Mouse (Mus musculus) spleen, adult 2 months (tissue): ENCODE data around the gene Smox. TPM values are rescaled to one million over a fixed set of nuclear protein-coding genes. Genes with fewer than 3 reads are reported as not detected.
A peak's percentile ranks its signal among the peaks of the same experiment; 100 is the strongest.

Experiments used
- DNase-seq, 2 experiments: peaks; one replicate each; pipeline versions ENCODE4 v3.0.0 to v3.0.0-alpha.2; 2012 to 2021; ENCODE audit warnings: low spot score in 2 of 2, low read depth in 1 of 2
- H3K27ac ChIP-seq: fragments of 200-500 bp; 2 replicates; pipeline ENCODE4 v1.5.1; 2012; ENCODE audit warnings: low read length, inconsistent platforms; ENCODE audit not compliant: insufficient read depth
- H3K27me3 ChIP-seq: fragments of 200-500 bp; 2 replicates; pipeline ENCODE4 v1.6.1; 2012; ENCODE audit warnings: mild to moderate bottlenecking, moderate library complexity, low read length, inconsistent platforms; ENCODE audit not compliant: control insufficient read depth, insufficient read depth
- H3K36me3 ChIP-seq: fragments of 200-500 bp; 2 replicates; pipeline ENCODE4 v1.6.1; 2012; ENCODE audit warnings: mild to moderate bottlenecking, low read length, inconsistent platforms; ENCODE audit not compliant: control insufficient read depth, insufficient read depth
- H3K4me1 ChIP-seq: fragments of 200-500 bp; 2 replicates; pipeline ENCODE4 v1.6.1; 2011; ENCODE audit warnings: inconsistent platforms; ENCODE audit not compliant: control insufficient read depth, insufficient read depth, insufficient read length
- H3K4me3 ChIP-seq: fragments of 200-500 bp; 2 replicates; pipeline ENCODE4 v1.5.1; 2011; ENCODE audit warnings: mild to moderate bottlenecking, inconsistent platforms; ENCODE audit not compliant: insufficient read depth, insufficient read length; ENCODE audit errors: extremely low read depth
- CTCF ChIP-seq: fragments of 200-500 bp; IDR thresholded peaks from 2 replicates; pipeline ENCODE4 v1.5.1; 2011; ENCODE audit warnings: mild to moderate bottlenecking, inconsistent platforms; ENCODE audit not compliant: insufficient read depth, insufficient read length, insufficient replicate concordance; ENCODE audit errors: extremely low read depth
- POLR2A ChIP-seq: fragments of 200-500 bp; IDR thresholded peaks from 2 replicates; pipeline ENCODE4 v1.6.1; 2011; ENCODE audit warnings: low read depth, low read length, inconsistent platforms
- WGBS: fragments of 180-500 bp; shearing (Covaris S2); methylation state at CpG from one replicate; pipeline ENCODE4 v1.1.7; 2018; 5-methylcytosine and 5-hydroxymethylcytosine counted together
- polyA plus RNA-seq: library from polyadenylated mRNA; depleted of rRNA; stranded (reverse); fragments of >200 nt; gene quantifications from 2 replicates; pipeline ENCODE4 v1.2.3, GENCODE M21; 2012

The Smox gene
- polyA plus RNA-seq, 1 experiment, result 91.7 TPM

DNA sequence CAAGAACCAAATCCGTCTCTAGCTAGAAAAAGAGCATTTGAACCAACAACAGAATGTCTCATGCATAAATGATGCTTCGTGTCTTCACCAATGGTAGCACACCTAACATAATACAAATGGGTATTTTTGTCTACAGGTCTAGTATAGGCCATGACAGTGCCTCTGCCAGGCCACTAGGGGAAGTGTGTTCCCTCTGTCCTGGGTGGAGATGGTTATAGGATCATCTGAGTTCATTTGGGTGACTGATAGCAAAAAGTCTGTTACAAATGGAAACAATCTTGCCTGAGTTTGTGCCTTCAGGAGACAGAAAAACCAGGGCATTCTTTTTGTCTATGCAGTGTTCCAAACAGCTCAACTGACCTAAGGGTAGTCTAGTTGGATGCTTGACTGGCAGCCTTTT, 2.4 kb upstream of the Smox start:
- H3K36me3 ChIP-seq, result no peaks in the 10 kb centered on the region
- no peak overlapping the region for H3K27ac ChIP-seq
- H3K27me3 ChIP-seq, result peaks cover 9% of the 10 kb centered on the region
- 87% methylated on average over 2 of the region's 2 CpGs for WGBS
- DNase-seq, result no peak
- H3K4me1 ChIP-seq, result no peaks in the 10 kb centered on the region; the same call in 1 of the 2 replicates
- no peak overlapping the region for H3K4me3 ChIP-seq
- TF ChIP-seq POLR2A (no peak), CTCF (no peak)

GRCm38 (mm10) chr2:131489591-131489990, 1.7 kb upstream of the Smox start:
- DNase-seq, result no peak
- 82% methylated on average over 4 of the region's 4 CpGs for WGBS
- H3K36me3 ChIP-seq, result no peaks in the 10 kb centered on the region
- H3K27me3 ChIP-seq, result peaks cover 9% of the 10 kb centered on the region
- no peak for TF ChIP-seq CTCF
- no peak for TF ChIP-seq POLR2A
- no peak overlapping the region for H3K4me3 ChIP-seq
- no peaks in the 10 kb centered on the region; the same call in 1 of the 2 replicates for H3K4me1 ChIP-seq
- no peak overlapping the region for H3K27ac ChIP-seq

- peak overlapping the region; percentile 58 for H3K27ac ChIP-seq
- DNase-seq, result peak; percentile 34 to 64
These were observed 655 bp downstream of the Smox start for GRCm38 (mm10) chr2:131491707-131492595.

DNA sequence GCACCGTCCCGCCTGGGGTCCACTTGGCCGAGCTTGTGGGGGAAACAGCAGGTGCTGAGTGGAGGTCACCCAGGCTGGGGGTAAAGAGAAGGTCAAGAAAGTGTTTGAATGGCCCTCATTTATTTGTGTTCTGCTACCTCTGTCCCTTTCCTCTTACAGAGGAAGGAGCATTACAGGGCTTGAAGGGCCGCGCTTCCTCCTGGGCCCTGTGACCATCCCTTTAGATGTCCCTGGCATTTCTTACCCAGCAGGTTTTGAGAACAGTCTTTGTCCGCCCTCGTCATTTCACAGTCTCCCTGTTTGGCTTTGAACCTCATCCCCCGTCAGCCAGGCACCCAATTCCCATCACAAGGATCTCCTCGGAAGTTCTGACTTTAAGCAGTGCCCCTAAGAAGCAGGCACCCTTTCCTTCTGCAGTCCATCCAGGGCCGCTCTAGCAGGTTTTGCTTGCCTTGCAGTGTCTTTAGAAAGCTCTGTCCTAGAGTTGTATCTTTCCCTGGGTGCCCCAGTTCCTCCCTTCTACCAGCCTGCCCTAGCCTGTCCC, 1.4 kb downstream of the Smox start:
- H3K4me3 ChIP-seq, result peak overlapping the region; percentile 65
- TF ChIP-seq POLR2A (no peak), CTCF (no peak)
- 59% methylated on average over 10 of the region's 10 CpGs for WGBS
- peaks cover 9% of the 10 kb centered on the region for H3K27me3 ChIP-seq
- H3K36me3 ChIP-seq, result no peaks in the 10 kb centered on the region
- no peaks in the 10 kb centered on the region; the same call in 1 of the 2 replicates for H3K4me1 ChIP-seq
- H3K27ac ChIP-seq, result peak overlapping the region; percentile 58; the same call in 1 of the 2 replicates
- no peak for DNase-seq

More at GRCm38 (mm10) chr2:131491707-131492595, 655 bp downstream of the Smox start:
- TF ChIP-seq CTCF (no peak), POLR2A (peak; percentile 19; the same call in 1 of the 2 replicates)
- H3K36me3 ChIP-seq, result no peaks in the 10 kb centered on the region
- H3K4me1 ChIP-seq, result no peaks in the 10 kb centered on the region; the same call in 1 of the 2 replicates
- WGBS, result under 1% methylated on average over 83 of the region's 102 CpGs
- H3K4me3 ChIP-seq, result peak overlapping the region; percentile 65
- H3K27me3 ChIP-seq, result peaks cover 9% of the 10 kb centered on the region

DNA sequence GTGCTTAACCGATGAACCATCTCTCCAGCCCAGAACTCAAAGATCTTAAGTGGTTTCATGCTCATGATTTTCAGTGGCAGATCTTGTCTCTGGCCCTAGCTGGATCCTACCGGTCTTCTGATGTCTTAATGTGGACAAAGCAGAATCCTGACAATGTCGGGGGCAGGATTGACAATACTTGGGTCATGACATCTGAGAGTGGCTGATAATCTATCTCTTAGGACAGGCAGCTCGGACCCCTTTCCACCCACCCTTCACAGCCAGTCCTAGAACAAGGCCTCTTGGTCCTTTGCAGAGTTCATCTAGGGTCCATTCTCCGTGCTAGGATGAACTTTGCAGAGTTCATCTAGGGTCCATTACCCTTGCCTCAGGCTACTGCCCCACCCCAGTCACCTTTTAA, 2.1 kb downstream of the Smox start:
- H3K4me1 ChIP-seq, result no peaks in the 10 kb centered on the region; the same call in 1 of the 2 replicates
- no peak for DNase-seq
- no peak overlapping the region for H3K27ac ChIP-seq
- no peaks in the 10 kb centered on the region for H3K36me3 ChIP-seq
- TF ChIP-seq POLR2A (no peak), CTCF (no peak)
- peaks cover 9% of the 10 kb centered on the region for H3K27me3 ChIP-seq
- H3K4me3 ChIP-seq, result no peak overlapping the region
- 79% methylated on average over 5 of the region's 5 CpGs for WGBS

GRCm38 (mm10) chr2:131495256-131495655, 4.0 kb downstream of the Smox start:
- no peak for DNase-seq
- WGBS, result 91% methylated on average over 3 of the region's 3 CpGs
- Histone ChIP-seq H3K4me1 (no peaks in the 10 kb centered on the region; the same call in 1 of the 2 replicates), H3K4me3 (no peak overlapping the region), H3K36me3 (no peaks in the 10 kb centered on the region), H3K27ac (no peak overlapping the region), H3K27me3 (peaks cover 9% of the 10 kb centered on the region)
- TF ChIP-seq CTCF (no peak), POLR2A (no peak)
